In genomic region chr7:137088141-137088540, GRCm38 (mm10) we compare ENCODE assay signal across 16 mouse cellular contexts.
"Had no signal": no experiment of that assay in that cellular context is flagged by ENCODE, and none has a peak within 500 bp of the region (broad histone marks: within the 10 kb centered on the region; RNA-seq: fewer than 3 reads in every experiment).

No protein-coding gene starts in this region.

- ATAC-seq: intestine, postnatal 0 days; lung, postnatal 0 days; midbrain, embryonic 16.5 days had no signal

- H3K4me2 ChIP-seq: liver, embryonic 11.5 days; liver, embryonic 15.5 days; midbrain, embryonic 11.5 days; neural tube, embryonic 13.5 days; stomach, embryonic 15.5 days had no signal

- H3K9ac ChIP-seq: liver, embryonic 15.5 days; neural tube, embryonic 13.5 days; stomach, embryonic 15.5 days had no signal

- H3K36me3 ChIP-seq: liver, embryonic 15.5 days; neural tube, embryonic 13.5 days; stomach, embryonic 15.5 days had no signal

- H3K4me3 ChIP-seq: liver, embryonic 15.5 days; megakaryocyte, embryonic 14.5 days; neural tube, embryonic 13.5 days; stomach, embryonic 15.5 days had no signal

- H3K9me3 ChIP-seq: liver, embryonic 15.5 days; neural tube, embryonic 13.5 days; stomach, embryonic 15.5 days had no signal

- DNase-seq: kidney, adult 8-10 months; kidney, postnatal 25 days; lung, adult 2 months; lung, postnatal 4 days; retina, postnatal 1 day; right cerebral cortex, postnatal 14 days; thymus, postnatal 36 days had no signal

- H3K4me1 ChIP-seq: liver, embryonic 15.5 days; megakaryocyte, embryonic 14.5 days had no signal

- H3K27me3 ChIP-seq: liver, embryonic 15.5 days; megakaryocyte, embryonic 14.5 days; stomach, embryonic 15.5 days had no signal

- H3K27ac ChIP-seq: liver, embryonic 15.5 days; neural tube, embryonic 13.5 days; stomach, embryonic 15.5 days had no signal
